Mouse (Mus musculus): ENCODE data around the gene Olfr718-ps1. TPM values are rescaled to one million over a fixed set of nuclear protein-coding genes. Genes with fewer than 3 reads are reported as not detected.
"Not testable (repeated sequence)": the region's sequence is repeated elsewhere in the genome, so short reads cannot be mapped to it uniquely, and the experiment has no call there.

The Olfr718-ps1 gene
- not detected for total RNA-seq (2021)
- long read RNA-seq, experiment 1: 0 reads
- long read RNA-seq, experiment 2: 0 reads

DNA sequence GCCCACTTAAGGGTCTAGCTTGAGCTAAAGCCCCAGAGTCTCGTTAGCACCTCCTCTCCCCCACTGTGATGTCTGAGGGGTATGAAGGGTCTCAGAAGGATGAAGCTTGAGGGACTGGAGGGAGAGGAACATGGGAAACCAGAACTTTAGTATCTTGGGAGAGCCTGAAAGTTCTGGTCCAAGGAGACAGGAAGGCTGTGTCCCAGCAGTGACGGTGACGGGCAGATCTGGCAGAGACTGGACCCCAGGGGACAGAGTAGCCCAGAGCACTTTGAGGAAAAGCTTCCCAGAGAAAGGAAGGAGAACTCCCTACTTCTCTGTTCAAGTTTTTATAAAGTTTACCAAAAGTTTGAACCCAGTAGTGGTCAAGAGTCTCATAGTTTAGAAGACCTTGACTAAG is at the start of gene Olfr718-ps1:
Gene Olfr718-ps1 (minus strand): TSS at position 101 of the 400 bp plus-strand sequence.
- DNase-seq: no peak
- intact Hi-C loops (cut with DNase I): no loop called here

DNA sequence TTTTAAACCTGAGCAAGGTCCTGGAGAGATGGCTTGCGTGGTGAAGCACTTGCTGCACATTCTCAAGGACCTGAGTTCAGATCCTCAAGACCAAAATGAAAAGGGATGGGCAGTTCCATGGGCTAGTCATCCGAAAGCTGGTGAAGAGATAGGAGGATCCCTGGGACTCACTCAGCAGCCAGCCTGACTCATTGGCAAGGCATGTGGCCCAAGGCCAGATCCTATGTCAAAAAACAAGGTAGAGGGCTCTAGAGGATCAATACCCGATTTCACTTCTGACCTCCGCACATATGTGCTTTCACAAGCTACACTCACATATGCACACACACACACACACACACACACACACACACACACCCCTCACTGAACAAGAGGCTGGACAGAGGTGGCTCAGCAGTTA is 49.1 kb upstream of the Olfr718-ps1 start:
- intact Hi-C loops (cut with DNase I): no loop called here

DNA sequence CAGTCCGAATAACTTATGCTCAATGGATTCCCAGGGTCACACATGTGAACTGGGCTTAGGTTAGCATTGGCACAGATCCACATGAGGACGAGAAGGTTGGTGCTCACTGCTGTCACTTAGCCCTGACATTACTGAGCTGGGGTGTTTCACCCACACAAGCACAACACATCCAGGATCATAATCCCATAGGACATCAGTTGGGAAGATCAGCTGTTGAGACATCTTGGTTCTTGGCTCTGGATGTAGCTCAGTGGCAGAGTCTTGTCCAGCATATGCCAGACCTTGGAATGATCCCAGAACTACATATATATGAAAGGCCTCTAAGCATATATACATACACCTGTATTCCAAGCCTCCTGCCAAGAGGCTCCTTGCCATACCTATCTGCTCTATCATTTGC is 47.8 kb upstream of the Olfr718-ps1 start:
- intact Hi-C loops (cut with DNase I): no loop called here
- DNase-seq: no peak

More for the DNA sequence above, 49.1 kb upstream of the Olfr718-ps1 start:
- no peak for DNase-seq

DNA sequence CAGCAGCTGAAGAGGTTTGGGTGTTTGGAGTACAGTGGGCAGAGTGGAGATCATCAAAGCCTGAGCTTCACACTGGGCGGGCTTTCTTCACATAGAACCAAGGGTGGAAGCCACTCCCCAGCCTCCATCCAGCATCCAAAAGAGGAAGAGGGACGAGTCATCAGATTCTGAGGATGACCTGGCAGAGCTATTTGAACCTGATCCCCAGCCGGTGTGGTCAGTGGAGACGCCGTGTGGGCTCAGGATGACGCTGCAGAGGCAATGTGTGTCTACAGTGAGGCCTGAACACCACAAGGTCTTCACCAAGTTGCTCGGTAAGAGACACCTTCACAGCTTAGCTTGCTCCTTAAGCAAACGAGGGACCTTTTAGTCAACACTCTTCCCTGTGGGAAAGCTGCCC is 47.4 kb upstream of the Olfr718-ps1 start:
- intact Hi-C loops (cut with DNase I); DNase-seq: not testable (repeated sequence)

DNA sequence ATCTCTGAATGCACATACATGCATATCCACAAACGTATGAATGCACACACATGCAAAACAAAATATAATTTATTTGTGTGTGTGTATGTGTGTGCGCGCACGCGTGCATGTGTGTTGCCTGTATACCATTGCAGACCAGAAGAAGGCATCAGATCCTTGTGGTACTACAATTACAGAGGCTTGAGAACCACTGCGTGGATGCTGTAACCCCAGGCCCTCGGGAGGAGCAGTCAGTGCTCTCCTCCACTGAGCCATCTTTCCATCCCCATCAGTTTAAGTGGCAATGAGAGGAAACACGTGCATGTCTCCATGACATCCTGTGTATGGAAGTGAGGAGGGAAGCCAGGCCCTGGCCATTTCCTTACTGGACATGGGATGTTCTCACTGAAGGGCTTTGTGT is 45.4 kb upstream of the Olfr718-ps1 start:
- DNase-seq: no peak
- intact Hi-C loops (cut with DNase I): no loop called here

DNA sequence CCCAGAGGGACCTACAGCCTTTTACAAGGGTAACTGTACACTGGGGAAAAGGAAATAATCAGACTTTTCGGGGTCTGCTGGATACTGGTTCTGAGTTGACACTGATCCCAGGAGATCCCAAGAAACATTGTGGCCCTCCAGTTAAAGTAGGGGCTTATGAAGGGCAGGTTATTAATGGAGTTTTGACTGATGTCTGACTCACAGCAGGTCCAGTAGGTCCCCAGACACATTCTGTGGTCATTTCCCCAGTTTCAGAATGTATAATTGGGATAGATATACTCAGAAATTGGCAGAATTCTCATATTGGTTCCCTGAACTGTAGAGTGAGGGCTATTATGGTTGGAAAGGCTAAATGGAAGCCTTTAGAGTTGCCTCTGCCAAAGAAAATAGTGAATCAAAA is 40.6 kb upstream of the Olfr718-ps1 start:
- not testable (repeated sequence) for DNase-seq

DNA sequence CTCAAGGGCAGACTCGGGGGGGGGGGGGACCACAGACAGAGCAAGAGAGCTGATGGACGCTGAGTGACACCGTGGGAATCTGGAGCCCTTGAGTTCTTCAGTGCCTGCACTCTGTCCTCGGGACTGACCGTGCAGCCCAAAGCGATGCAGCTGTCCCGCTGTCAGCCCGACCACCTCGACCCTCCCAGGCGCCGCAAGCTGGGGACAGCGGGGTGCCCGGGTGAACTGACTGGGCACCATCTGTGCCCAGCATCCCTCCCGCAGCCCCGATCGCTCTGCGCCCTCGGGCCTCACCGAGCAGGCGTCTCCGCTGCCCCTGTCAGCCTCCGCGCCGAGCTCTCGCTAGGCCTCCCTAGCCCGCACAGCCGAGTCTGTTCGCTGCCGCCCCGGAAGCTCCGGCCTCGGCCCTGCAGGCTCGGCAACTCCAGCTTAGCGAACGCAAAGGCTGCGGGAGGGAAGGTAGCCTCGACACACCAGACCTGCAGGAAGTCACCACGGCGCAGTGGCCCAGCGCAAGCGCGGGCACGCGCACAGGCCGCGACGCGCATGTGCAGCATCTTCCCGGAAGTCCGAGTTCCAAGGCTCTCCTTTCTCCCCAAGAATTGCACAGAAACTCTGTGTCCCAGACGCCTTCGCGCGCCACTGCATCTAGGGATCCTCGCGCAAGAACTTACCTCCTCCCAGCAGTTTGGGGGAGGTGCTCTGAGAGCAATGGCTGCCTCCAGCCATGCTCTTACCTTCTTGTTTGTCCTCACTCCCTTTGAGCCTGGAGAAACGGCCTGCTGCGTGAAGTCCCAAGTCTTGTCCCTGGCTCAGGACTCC is 33.1 kb upstream of the Olfr718-ps1 start, which contains the start of the genes Rbak and Spdye4b:
Gene Rbak (minus strand): TSS at position 521 of the 822 bp plus-strand sequence.
Gene Spdye4b (plus strand): TSS at position 763 of the 822 bp plus-strand sequence.
- intact Hi-C loops (cut with DNase I): loop anchor here (2.0 to 5.0 kb wide), 2 partner anchors 54 to 122 kb away; partner anchors contain the start of gene Zfp12
- peak; percentile 91 to 92 for DNase-seq

More for the DNA sequence above, 40.6 kb upstream of the Olfr718-ps1 start:
- intact Hi-C loops (cut with DNase I): not testable (repeated sequence)

DNA sequence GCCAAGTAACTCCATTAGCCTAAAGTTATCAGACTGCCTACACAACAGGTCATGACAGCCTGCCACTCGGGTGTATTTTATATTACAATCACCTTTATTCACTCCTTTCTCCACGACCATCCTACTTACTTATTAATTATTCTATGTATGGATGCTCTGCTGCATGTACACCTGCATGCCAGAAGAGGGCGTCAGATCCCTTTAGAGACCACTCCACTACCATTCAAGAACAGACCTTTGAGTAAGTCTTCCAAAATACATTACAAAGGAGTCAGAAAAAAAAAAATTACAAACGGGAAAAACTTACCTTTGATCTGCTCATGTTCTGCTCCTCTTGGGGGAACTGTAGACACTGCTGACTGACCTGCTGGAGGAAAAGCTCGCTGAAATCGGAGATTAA is 31.8 kb upstream of the Olfr718-ps1 start:
- intact Hi-C loops (cut with DNase I): no loop called here
- no peak for DNase-seq

DNA sequence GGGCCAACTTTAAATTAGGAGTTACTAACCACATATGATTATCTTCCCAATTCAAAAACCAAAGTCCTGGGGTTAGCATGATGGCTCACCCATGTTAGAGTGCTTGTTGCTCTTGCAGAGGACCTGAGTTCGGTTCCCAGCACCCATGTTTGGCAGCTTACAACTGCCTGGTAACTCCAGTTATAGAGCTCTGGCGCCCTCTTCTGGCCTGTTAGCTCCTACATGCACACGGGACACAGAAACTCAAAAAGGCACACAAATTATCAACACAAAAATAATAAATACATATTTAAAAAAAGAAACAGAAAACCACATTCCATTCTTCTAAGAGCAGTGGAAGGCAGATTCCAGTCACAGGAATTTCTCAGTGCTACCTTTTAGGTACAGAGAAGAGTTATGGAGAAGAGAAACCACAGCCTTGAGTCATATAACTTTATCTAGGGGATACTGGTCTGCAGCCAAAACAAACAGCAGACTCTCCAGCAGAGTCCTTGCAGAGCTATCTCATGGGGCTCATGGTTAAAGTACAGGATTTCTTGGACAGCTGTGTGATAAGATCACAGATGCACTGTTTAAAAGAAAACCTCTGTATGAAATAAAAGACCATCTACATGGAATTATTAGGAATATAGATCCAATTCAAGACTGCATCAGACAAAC is 30.3 kb upstream of the Olfr718-ps1 start:
- intact Hi-C loops (cut with DNase I): no loop called here

DNA sequence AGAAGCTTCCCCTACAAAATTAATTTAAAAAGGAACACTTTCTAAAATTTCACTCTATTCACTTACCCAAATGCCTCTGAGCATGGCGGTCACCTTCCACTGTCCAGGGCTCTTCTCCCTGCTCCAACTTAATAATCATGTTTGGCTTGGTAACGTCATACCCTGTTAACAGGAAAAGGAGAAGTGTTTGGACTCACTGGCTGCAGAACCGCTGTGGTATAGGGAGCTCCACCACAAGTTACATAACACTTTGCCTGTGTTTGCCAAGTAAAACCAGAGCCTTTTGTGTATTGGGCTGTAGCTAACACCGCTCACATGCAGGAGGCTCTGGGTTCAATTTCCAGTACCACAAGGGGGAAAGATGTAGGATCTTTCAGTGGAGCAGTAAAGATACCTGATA is 28.6 kb upstream of the Olfr718-ps1 start:
- intact Hi-C loops (cut with DNase I): no loop called here
- no peak for DNase-seq

More for the DNA sequence above, 30.3 kb upstream of the Olfr718-ps1 start:
- no peak for DNase-seq

DNA sequence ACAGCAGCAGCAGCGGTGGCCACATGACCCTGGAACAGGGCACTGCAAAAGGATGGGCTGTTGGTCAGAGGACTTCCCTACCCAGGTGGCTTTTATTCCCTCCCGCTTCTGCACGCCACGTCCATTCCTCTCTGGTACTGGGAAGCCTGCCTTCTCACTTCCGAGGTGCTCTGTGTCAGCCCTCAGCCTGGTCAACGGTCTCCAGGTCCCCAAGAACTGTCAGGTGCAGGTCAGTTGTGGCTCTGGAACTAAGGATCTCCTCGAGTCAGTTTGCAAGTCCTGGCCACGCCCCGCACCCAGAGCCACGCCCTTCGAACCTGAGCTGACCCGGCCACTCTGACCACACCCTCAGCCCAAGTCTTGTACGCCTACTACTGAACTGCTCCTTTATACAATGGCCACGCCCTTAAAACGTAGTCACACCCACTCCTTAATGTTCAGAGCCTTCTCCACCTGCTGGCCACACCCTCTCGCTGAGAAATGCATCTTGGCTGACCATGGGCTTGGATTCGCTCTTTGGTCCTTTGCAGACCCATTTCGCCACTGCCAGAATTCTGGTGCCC is 18.2 kb upstream of the Olfr718-ps1 start:
- intact Hi-C loops (cut with DNase I): no loop called here
- DNase-seq: no peak

DNA sequence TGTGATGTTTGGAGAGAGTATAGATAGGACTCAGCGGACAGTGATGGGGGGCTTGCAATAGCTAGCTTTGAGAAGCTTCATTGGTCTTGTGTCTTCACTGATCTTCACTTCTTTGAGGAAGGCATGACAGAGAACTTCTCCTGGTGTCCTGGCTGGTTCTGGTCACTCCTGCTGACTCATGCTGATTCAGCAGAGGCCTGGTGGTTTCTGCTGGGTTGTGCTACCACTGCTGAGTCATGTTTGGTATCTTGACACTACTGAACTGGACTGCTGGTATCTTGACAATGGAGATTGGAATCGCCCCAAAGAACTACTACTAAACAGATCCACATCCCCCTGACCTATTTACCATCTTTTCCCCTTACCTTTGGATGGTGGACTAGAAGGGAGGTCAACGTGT is 8.2 kb upstream of the Olfr718-ps1 start:
- DNase-seq: no peak
- intact Hi-C loops (cut with DNase I): no loop called here

DNA sequence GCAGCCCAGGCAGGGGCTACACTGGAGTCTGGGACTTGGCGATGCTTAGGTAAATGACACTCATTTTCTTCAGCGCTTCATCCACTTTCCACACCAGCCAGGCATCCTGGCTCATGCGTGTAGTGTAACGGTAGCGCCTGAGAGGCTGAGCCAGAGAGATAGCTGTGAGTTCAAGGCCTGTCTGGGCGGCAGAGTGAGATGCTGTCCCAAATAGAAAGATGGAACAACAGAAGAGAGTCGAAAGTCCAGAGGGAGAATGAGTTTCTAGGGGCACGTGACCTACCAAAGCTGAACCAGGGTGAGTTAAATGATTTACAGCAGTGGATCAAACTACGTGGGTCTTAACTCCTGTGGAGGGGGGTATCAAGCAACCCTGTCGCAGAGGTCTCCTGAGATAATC is 6.4 kb upstream of the Olfr718-ps1 start:
- no peak for DNase-seq
- intact Hi-C loops (cut with DNase I): no loop called here

DNA sequence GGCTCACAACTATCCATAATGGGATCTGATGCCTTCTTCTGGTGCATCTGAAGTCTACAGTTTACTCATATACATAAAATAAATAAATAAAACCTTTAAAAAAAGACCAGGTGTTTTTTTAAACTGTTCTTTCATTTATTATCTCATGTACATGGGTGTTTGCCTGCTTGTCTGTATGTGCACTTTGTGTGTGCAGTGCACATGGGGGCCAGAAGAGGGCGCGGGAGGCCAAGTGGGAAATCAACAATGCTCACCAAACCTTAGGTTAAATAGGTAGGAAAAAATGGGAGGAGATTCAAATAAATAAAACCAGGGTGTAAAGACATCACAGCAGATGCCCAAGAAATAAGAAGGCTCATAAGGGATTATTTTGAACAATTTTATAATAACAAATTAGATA is 2.7 kb upstream of the Olfr718-ps1 start:
- DNase-seq: no peak
- intact Hi-C loops (cut with DNase I): no loop called here

DNA sequence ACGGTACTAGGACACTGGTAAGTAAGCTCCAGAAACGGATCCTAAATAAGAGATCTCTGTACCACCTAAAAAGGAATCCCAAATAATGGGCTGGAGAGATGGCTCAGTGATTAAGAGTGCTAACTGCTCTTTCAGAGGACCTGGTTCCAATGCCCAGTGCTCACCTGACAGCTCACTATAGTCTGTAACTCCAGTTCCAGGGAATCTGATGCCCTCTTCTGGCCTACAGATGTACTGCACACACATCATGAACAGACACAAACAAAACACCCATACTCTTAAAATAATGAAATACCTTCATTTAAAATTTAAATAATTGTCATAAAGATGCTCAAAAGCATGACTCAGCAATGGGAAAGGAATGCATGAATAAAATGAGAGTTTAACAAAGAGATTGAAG is 2.2 kb upstream of the Olfr718-ps1 start:
- intact Hi-C loops (cut with DNase I): no loop called here
- no peak for DNase-seq

DNA sequence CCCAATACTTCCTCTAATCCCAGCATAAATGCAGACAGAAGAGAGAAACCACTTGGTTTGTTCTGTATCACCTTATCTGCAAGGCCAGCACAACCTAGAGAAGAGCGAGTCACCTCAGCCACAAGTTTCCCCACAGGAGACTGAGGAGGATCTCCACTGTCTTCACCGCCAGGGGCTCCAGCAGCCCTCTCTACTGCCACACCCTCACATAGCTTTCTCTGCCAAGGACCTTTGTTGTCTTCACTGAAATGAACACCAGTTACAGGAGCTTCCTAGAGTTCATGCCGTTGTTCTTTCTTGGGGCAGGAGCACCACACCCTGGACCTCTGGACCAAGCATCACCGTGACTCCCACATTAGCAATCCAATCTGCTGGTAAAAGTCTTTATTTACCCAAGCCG is 1.3 kb upstream of the Olfr718-ps1 start:
- no peak for DNase-seq
- intact Hi-C loops (cut with DNase I): no loop called here

DNA sequence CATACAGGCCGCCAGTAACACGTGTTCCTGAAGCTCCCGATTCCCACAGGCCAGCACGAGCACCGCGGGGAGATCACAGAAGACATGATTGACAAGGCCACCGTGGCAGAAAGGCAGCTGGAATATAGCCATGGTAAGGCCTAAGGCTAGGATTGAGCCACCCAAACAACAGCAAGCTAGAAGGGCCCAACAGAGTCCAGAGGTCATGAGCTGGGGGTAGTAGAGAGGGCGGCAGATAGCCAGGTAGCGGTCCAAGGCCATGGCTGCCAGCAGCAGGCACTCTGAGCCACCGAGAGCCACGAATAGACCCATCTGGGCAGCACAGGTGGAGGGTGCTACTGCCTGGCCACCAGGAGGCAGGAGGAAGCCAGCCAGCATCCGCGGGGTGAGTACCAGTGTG is 9.8 kb downstream of the Olfr718-ps1 start:
- DNase-seq: no peak
- intact Hi-C loops (cut with DNase I): no loop called here

DNA sequence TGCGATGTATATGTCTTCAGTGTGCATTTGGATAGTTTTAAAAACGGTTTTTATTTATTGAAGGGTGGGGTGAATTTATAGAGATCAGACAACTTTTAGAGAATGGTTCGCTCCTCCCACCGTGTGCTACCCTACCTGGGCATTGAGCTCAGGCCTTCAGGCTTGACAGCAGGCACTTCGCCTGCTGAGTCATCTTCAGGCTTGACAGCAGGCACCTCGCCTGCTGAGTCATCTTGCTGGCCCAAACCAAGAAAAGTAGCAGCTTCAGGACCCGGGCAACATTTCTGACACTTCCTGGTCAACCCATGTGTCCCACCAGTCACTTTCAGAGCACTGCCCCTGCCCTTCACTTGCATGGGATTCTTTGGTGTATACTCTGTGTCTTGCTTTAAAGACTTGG is 12.3 kb downstream of the Olfr718-ps1 start:
- intact Hi-C loops (cut with DNase I): no loop called here
- DNase-seq: no peak

DNA sequence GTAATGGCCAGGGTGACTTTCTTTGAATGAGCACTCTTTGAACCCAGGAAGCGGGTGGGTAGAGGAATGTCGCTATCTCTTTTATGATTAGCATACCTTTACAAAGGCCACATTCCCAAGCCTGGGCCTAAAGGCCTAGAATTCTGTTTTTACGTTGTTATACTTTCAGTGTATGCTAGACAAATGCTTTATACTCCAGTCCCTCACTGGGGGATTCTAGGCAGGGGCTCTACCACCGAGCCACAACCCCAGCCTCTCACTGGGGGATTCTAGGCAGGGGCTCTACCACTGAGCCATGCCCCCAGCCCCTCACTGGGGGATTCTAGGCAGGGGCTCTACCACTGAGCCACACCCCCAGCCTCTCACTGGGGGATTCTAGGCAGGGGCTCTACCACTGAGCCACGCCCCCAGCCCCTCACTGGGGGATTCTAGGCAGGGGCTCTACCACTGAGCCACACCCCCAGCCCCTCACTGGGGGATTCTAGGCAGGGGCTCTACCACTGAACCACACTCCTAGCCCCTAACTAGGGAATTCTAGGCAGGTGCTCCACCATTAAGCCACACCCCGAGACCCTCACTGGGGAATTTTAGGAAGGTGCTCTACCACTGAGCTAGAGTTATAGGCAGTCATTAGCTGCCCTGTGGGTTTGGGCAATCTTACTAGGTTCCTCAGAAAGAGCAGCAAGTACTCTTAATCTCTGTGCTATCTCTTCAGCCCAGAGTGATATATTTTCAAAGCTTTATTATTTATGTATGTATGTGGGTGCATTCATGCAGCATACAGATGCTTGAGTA is 13.0 kb downstream of the Olfr718-ps1 start:
- DNase-seq; intact Hi-C loops (cut with DNase I): not testable (repeated sequence)

DNA sequence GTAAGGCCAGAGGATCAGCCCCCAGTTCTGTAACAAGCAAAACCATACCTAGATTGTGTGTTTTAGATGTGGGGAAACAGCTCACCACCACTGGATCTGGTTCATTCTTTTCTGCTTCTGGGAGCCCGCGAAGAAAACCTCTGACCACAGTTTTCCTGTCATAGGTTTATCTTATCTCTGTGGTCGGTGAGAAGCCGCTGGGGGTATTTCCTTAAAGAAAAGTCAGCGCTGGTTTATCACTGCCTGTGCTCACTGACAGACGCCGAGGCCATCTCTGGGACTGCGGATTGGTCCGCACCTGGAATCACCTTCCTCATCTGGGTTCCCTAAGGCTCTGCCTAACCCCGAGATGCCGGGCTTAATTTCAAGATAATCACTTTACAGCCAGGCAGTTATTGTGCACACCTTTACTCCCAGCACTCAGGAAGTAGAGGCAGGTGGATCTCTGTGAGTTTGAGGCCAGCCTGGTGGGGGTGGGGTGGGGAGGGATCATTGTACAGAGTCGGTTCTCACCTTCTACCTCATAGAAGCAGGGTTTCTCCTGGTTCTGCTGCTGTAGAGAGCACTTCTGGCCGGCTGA is 14.4 kb downstream of the Olfr718-ps1 start:
- no peak for DNase-seq
- intact Hi-C loops (cut with DNase I): no loop called here

Measured in heart, postnatal 14 days (tissue).